Mouse (Mus musculus): ENCODE measurements at regions not wholly inside any gene's neighbourhood (a gene's known extent, or its start where the extent isn't known, plus 50 kb on each side); places are given as distances from the start of the nearest gene placed in this dataset.

GRCm38 (mm10) chr4:124257006-124257405 lies 339.2 kb upstream of the 4930535I16Rik start:
- DNase-seq (ENCODE audit: extremely low read depth, low read depth, low spot score) = no peak

- no peak for DNase-seq (ENCODE audit: extremely low read depth, low read depth, low spot score)
These were observed 338.7 kb upstream of the 4930535I16Rik start for GRCm38 (mm10) chr4:124256515-124256914.

- no peak for DNase-seq (ENCODE audit: extremely low read depth, low read depth, low spot score)
These were observed 337.3 kb upstream of the 4930535I16Rik start for GRCm38 (mm10) chr4:124255183-124255543.

GRCm38 (mm10) chr4:124254446-124255182 lies 336.8 kb upstream of the 4930535I16Rik start:
- no peak for DNase-seq (ENCODE audit: extremely low read depth, low read depth, low spot score)

- no peak for DNase-seq (ENCODE audit: extremely low read depth, low read depth, low spot score)
These were observed 323.8 kb upstream of the 4930535I16Rik start for GRCm38 (mm10) chr4:124241600-124241999.

- no peak for DNase-seq (ENCODE audit: extremely low read depth, low read depth, low spot score)
These were observed 318.7 kb upstream of the 4930535I16Rik start for GRCm38 (mm10) chr4:124236476-124236875.

GRCm38 (mm10) chr4:124228537-124228936 lies 310.7 kb upstream of the 4930535I16Rik start:
- DNase-seq (ENCODE audit: extremely low read depth, low read depth, low spot score) = no peak

- peak; percentile 94 for DNase-seq (ENCODE audit: extremely low read depth, low read depth, low spot score)
These were observed 306.1 kb upstream of the 4930535I16Rik start for GRCm38 (mm10) chr4:124223646-124224500.

- peak; percentile 79 for DNase-seq (ENCODE audit: extremely low read depth, low read depth, low spot score)
These were observed 303.9 kb upstream of the 4930535I16Rik start for GRCm38 (mm10) chr4:124221736-124222135.

- no peak for DNase-seq (ENCODE audit: extremely low read depth, low read depth, low spot score)
These were observed 299.4 kb upstream of the 4930535I16Rik start for GRCm38 (mm10) chr4:124217206-124217605.

- no peak for DNase-seq (ENCODE audit: extremely low read depth, low read depth, low spot score)
These were observed 298.5 kb upstream of the 4930535I16Rik start for GRCm38 (mm10) chr4:124216351-124216750.

- no peak for DNase-seq (ENCODE audit: extremely low read depth, low read depth, low spot score)
These were observed 297.3 kb upstream of the 4930535I16Rik start for GRCm38 (mm10) chr4:124215077-124215476.

GRCm38 (mm10) chr4:124210103-124210502 lies 292.3 kb upstream of the 4930535I16Rik start:
- DNase-seq (ENCODE audit: extremely low read depth, low read depth, low spot score) = no peak

- DNase-seq (ENCODE audit: extremely low read depth, low read depth, low spot score) = no peak
These were observed 288.7 kb upstream of the 4930535I16Rik start for GRCm38 (mm10) chr4:124206480-124206879.

GRCm38 (mm10) chr4:124203736-124204135 lies 285.9 kb upstream of the 4930535I16Rik start:
- no peak for DNase-seq (ENCODE audit: extremely low read depth, low read depth, low spot score)

- DNase-seq (ENCODE audit: extremely low read depth, low read depth, low spot score) = no peak
These were observed 282.3 kb upstream of the 4930535I16Rik start for GRCm38 (mm10) chr4:124199884-124200844.

GRCm38 (mm10) chr4:124198832-124199231 lies 281.0 kb upstream of the 4930535I16Rik start:
- DNase-seq (ENCODE audit: extremely low read depth, low read depth, low spot score) = no peak

GRCm38 (mm10) chr4:124196711-124197110 lies 278.9 kb upstream of the 4930535I16Rik start:
- DNase-seq (ENCODE audit: extremely low read depth, low read depth, low spot score) = no peak

- DNase-seq (ENCODE audit: extremely low read depth, low read depth, low spot score) = no peak
These were observed 275.4 kb upstream of the 4930535I16Rik start for GRCm38 (mm10) chr4:124193059-124193721.

- DNase-seq (ENCODE audit: extremely low read depth, low read depth, low spot score) = no peak
These were observed 273.0 kb upstream of the 4930535I16Rik start for GRCm38 (mm10) chr4:124190775-124191174.
